Mouse (Mus musculus) liver, postnatal 0 days (tissue): ENCODE results near the gene Gm2022.
"Not testable (repeated sequence)": the region's sequence is repeated elsewhere in the genome, so short reads cannot be mapped to it uniquely, and the experiment has no call there.

Source experiments
- CTCF ChIP-seq: sonication (generic); IDR thresholded peaks from 2 replicates; pipeline ENCODE4 v1.5.1; 2016; ENCODE audit warnings: antibody characterized with exemption, low read depth
- EP300 ChIP-seq: IDR thresholded peaks from 2 replicates; pipeline ENCODE4 v1.6.1; 2016; ENCODE audit warnings: antibody characterized with exemption, low read depth, mild to moderate bottlenecking

- TF ChIP-seq CTCF, EP300: not testable (repeated sequence)
Measured at GRCm38 (mm10) chr12:87919721-87920120, 24.6 kb downstream of the Gm2022 start, which contains the start of gene Gm2035.
